Mouse (Mus musculus) limb, embryonic 15.5 days (tissue): Measurements from ENCODE around the gene Rrp36. TPM values are rescaled to one million over a fixed set of nuclear protein-coding genes. Genes with fewer than 3 reads are reported as not detected.
A peak's percentile ranks its signal among the peaks of the same experiment; 100 is the strongest.

Experiments
- ATAC-seq: fragments of 200-750 bp; cut with Nextera tagmentation; 2 replicates; pipeline ENCODE4 v1.8.0; 2017; ENCODE audit warnings: low read depth, moderate TSS enrichment; ENCODE audit not compliant: insufficient number of reproducible peaks, low FRiP score, low TSS enrichment
- H3K27ac ChIP-seq: fragments of 300-500 bp; sonication (generic); 2 replicates; pipeline ENCODE4 v1.5.1; 2015; ENCODE audit warnings: moderate library complexity, mild to moderate bottlenecking, inconsistent platforms
- H3K27me3 ChIP-seq: fragments of 300-500 bp; sonication (generic); 2 replicates; pipeline ENCODE4 v1.6.1; 2015; ENCODE audit warnings: inconsistent platforms
- H3K36me3 ChIP-seq: fragments of 300-500 bp; sonication (generic); 2 replicates; pipeline ENCODE4 v1.6.1; 2015; ENCODE audit warnings: inconsistent platforms
- H3K4me1 ChIP-seq: fragments of 300-500 bp; sonication (generic); 2 replicates; pipeline ENCODE4 v1.6.1; 2015; ENCODE audit warnings: inconsistent platforms
- H3K4me2 ChIP-seq: fragments of 300-500 bp; sonication (generic); 2 replicates; pipeline ENCODE4 v1.6.1; 2015; ENCODE audit warnings: mild to moderate bottlenecking, inconsistent platforms
- H3K4me3 ChIP-seq: fragments of 300-500 bp; sonication (generic); 2 replicates; pipeline ENCODE4 v1.5.1; 2015; ENCODE audit warnings: mild to moderate bottlenecking, inconsistent platforms
- H3K9ac ChIP-seq: fragments of 300-500 bp; sonication (generic); 2 replicates; pipeline ENCODE4 v1.6.1; 2015; ENCODE audit warnings: inconsistent platforms
- H3K9me3 ChIP-seq: fragments of 300-500 bp; sonication (generic); 2 replicates; pipeline ENCODE4 v1.6.1; 2016; ENCODE audit warnings: inconsistent platforms
- WGBS: fragments of 180-500 bp; shearing (Covaris S2); methylation state at CpG from one replicate; pipeline ENCODE4 v1.1.7; 2015; 5-methylcytosine and 5-hydroxymethylcytosine counted together
- polyA plus RNA-seq: library from polyadenylated mRNA; unstranded; fragments of >200 nt; fragmentation: Nextera tagmentation; extraction: Ambion mirVana; gene quantifications from 2 replicates; pipeline ENCODE4 v1.2.1, GENCODE M21; 2015

Rrp36 gene
- polyA plus RNA-seq, 1 experiment from 2014 or later, result 64.6 TPM

DNA sequence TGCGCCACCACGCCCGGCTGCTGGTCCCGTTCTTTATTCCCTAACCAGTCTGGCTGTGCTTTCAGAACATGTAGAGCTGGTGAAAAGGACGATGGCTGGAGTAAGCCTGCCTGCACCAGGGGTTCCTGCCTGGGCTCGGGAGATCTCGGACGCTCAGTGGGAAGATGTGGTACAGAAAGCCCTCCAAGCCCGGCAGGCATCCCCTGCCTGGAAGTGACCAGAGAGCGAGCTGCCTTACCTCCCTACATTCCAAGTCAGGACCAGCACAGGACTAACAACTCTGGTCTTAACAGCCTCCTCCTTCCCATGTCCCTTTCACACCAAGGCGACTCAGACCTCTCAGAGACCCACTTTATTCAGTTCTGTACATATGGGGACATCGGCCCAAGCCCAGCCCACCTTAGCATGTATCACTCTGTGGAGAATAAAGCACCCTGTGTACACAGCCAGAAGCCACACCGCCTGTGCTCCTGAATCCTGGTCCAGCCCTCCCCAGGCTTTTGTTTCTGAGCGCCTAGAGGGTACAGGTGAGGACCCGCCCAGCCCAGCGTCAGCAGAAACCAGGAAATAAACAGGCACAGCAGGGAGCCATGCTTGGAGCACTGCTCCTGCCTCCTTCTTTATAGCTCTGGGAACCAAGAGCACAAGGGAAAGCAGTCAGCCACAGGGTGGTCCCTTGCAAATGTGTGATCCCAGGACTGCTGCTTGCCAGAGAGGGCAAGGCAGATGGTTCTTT, 8.7 kb upstream of the Rrp36 start:
- Histone ChIP-seq H3K36me3 (peaks cover 56% of the 10 kb centered on the region), H3K27ac (no peak overlapping the region), H3K4me1 (peaks cover 24% of the 10 kb centered on the region), H3K27me3 (no peaks in the 10 kb centered on the region), H3K4me3 (no peak overlapping the region), H3K4me2 (no peak overlapping the region), H3K9ac (no peak overlapping the region), H3K9me3 (no peaks in the 10 kb centered on the region)
- no peak for ATAC-seq
- 82% methylated on average over 16 of the region's 16 CpGs for WGBS

- ATAC-seq, result no peak
- peaks cover 56% of the 10 kb centered on the region for H3K36me3 ChIP-seq
- peak overlapping the region; percentile 82 for H3K27ac ChIP-seq
- peak overlapping the region; percentile 65 for H3K4me2 ChIP-seq
- H3K9me3 ChIP-seq, result no peaks in the 10 kb centered on the region
- WGBS, result 20% methylated on average over 12 of the region's 12 CpGs
- H3K4me3 ChIP-seq, result peak overlapping the region; percentile 94
- peak overlapping the region; percentile 21 for H3K9ac ChIP-seq
- no peaks in the 10 kb centered on the region for H3K27me3 ChIP-seq
- peaks cover 24% of the 10 kb centered on the region for H3K4me1 ChIP-seq
These were observed 7.4 kb upstream of the Rrp36 start for GRCm38 (mm10) chr17:46681466-46682118.

- WGBS, result under 1% methylated on average over 49 of the region's 49 CpGs
- H3K4me3 ChIP-seq, result peak within 1 kb of the TSS; percentile 94
These were observed 6.7 kb upstream of the Rrp36 start, which contains the start of gene Klhdc3 for GRCm38 (mm10) chr17:46680760-46681373. TSS of gene Klhdc3 (minus strand) at chr17:46680914.

DNA sequence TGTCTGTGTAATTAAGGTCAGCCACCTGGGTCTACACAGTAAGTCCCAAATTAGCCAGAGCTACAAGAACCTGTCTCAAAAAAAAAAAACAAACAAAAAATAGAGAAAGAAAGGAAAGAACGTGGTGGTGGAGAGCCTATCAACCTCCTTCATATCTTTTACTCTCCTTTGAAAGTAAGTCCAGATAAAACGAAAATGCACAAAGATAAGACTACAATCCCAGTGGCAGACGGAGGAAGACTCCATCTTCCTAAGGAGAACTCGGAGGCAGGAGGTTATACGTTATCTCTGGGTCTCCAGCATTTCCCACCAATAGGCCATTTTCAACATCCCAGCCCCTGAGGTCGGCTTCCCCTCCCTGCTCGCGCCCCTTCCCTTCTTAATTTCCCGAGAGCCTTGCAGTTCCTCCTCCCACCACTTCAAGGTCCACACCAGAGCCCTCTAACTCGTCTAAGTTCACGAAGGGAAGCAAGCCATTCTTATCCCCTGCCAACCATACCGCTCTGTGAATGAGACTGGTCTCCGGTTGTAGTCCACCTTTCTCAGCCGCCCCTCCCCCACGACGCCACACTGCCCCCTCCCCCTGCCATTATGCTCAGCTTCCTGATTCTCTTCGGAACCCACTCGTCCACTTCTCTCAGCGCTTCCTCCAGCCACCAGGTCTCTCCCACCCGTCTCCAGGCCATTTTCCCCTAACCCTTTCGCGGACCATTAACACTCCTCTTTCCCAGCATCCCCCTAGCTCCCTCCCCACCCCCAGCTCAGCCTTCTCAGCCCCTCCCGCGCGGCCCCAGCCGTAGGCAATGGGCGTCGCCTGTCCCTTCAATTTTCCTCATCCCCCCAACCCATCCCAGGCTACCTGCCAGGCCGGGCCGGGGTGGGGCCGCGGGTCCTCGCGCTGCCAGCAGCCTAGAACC, 5.9 kb upstream of the Rrp36 start:
- peak overlapping the region; percentile 75 for H3K9ac ChIP-seq
- peak overlapping the region; percentile 94 for H3K27ac ChIP-seq
- peaks cover 56% of the 10 kb centered on the region for H3K36me3 ChIP-seq
- WGBS, result under 1% methylated on average over 34 of the region's 34 CpGs
- H3K27me3 ChIP-seq, result no peaks in the 10 kb centered on the region
- H3K4me1 ChIP-seq, result peaks cover 29% of the 10 kb centered on the region
- ATAC-seq, result peak; percentile 3; the same call in 1 of the 2 replicates
- no peaks in the 10 kb centered on the region for H3K9me3 ChIP-seq
- peak overlapping the region; percentile 65 for H3K4me2 ChIP-seq
- peak overlapping the region; percentile 94 for H3K4me3 ChIP-seq

More at GRCm38 (mm10) chr17:46680760-46681373, 6.7 kb upstream of the Rrp36 start, which contains the start of gene Klhdc3:
- Histone ChIP-seq H3K36me3 (peaks cover 56% of the 10 kb centered on the region), H3K27me3 (no peaks in the 10 kb centered on the region), H3K4me1 (peaks cover 24% of the 10 kb centered on the region), H3K4me2 (peak within 1 kb of the TSS; percentile 65), H3K9me3 (no peaks in the 10 kb centered on the region), H3K9ac (peak within 1 kb of the TSS; percentile 75), H3K27ac (peak within 1 kb of the TSS; percentile 94)
- ATAC-seq, result peak; percentile 98

- Histone ChIP-seq H3K4me3 (peak overlapping the region; percentile 94), H3K27me3 (no peaks in the 10 kb centered on the region), H3K9ac (no peak overlapping the region), H3K4me2 (peak overlapping the region; percentile 65), H3K4me1 (peaks cover 37% of the 10 kb centered on the region), H3K9me3 (no peaks in the 10 kb centered on the region), H3K36me3 (peaks cover 49% of the 10 kb centered on the region), H3K27ac (peak overlapping the region; percentile 22; the same call in 1 of the 2 replicates)
- 47% methylated on average over 9 of the region's 9 CpGs for WGBS
- ATAC-seq, result no peak
These were observed 4.8 kb upstream of the Rrp36 start for GRCm38 (mm10) chr17:46678911-46679310.

- Histone ChIP-seq H3K36me3 (peaks cover 44% of the 10 kb centered on the region), H3K4me2 (peak within 1 kb of the TSS; percentile 65), H3K9ac (no peak within 1 kb of the TSS; the same call in 1 of the 2 replicates), H3K4me1 (peaks cover 39% of the 10 kb centered on the region), H3K9me3 (no peaks in the 10 kb centered on the region), H3K27me3 (no peaks in the 10 kb centered on the region), H3K4me3 (peak within 1 kb of the TSS; percentile 94), H3K27ac (peak within 1 kb of the TSS; percentile 22; the same call in 1 of the 2 replicates)
- 86% methylated on average over 8 of the region's 9 CpGs for WGBS
- ATAC-seq, result no peak
These were observed 4.3 kb upstream of the Rrp36 start, which contains the start of gene Mea1 for GRCm38 (mm10) chr17:46678416-46678815. TSS of gene Mea1 (plus strand) at chr17:46678793.

- H3K27me3 ChIP-seq, result no peaks in the 10 kb centered on the region
- peaks cover 45% of the 10 kb centered on the region for H3K4me1 ChIP-seq
- peak overlapping the region; percentile 79 for H3K4me3 ChIP-seq
- peak overlapping the region; percentile 92 for H3K27ac ChIP-seq
- H3K36me3 ChIP-seq, result peaks cover 54% of the 10 kb centered on the region
- peak overlapping the region; percentile 72 for H3K4me2 ChIP-seq
- ATAC-seq, result peak; percentile 11; the same call in 1 of the 2 replicates
- 23% methylated on average over 15 of the region's 15 CpGs for WGBS
- H3K9me3 ChIP-seq, result no peaks in the 10 kb centered on the region
- H3K9ac ChIP-seq, result peak overlapping the region; percentile 33
These were observed 555 bp upstream of the Rrp36 start for GRCm38 (mm10) chr17:46674530-46675283.

- no peak for ATAC-seq
- peaks cover 60% of the 10 kb centered on the region for H3K36me3 ChIP-seq
- H3K27me3 ChIP-seq, result no peaks in the 10 kb centered on the region
- no peak overlapping the region for H3K4me2 ChIP-seq
- no peak overlapping the region for H3K27ac ChIP-seq
- 94% methylated on average over 10 of the region's 10 CpGs for WGBS
- peaks cover 23% of the 10 kb centered on the region for H3K4me1 ChIP-seq
- H3K9ac ChIP-seq, result no peak overlapping the region
- no peaks in the 10 kb centered on the region for H3K9me3 ChIP-seq
- no peak overlapping the region for H3K4me3 ChIP-seq
These were observed 4.2 kb downstream of the Rrp36 start for GRCm38 (mm10) chr17:46669911-46670310.

- Histone ChIP-seq H3K4me1 (peaks cover 7% of the 10 kb centered on the region; the same call in 1 of the 2 replicates), H3K9ac (no peak overlapping the region), H3K4me2 (no peak overlapping the region), H3K4me3 (no peak overlapping the region), H3K27me3 (no peaks in the 10 kb centered on the region), H3K9me3 (no peaks in the 10 kb centered on the region), H3K27ac (no peak overlapping the region), H3K36me3 (peaks cover 78% of the 10 kb centered on the region)
- WGBS, result 92% methylated on average over 16 of the region's 16 CpGs
- no peak for ATAC-seq
These were observed 6.4 kb downstream of the Rrp36 start for GRCm38 (mm10) chr17:46667712-46668111.

DNA sequence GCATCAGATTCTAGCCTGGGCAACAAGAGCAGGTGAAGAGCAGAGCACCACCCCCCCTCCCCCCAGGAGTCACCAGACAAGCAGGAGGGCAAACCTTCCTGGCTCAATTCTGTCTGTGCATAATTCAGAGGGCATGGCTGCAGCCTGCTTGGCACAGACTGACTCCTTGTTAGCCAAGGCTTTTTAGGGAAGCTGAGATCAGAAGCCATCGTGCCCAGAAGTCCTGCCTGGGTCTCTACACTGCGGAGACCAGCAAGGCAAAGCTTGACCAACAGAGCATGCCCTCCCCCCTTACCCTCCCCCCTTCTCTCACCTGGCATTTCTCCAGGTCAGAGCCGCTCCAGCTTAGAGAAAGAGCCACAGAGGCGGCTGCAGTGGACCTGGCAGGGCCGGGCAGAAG, 11.4 kb downstream of the Rrp36 start:
- no peaks in the 10 kb centered on the region for H3K4me1 ChIP-seq
- no peak overlapping the region for H3K4me3 ChIP-seq
- peaks cover 95% of the 10 kb centered on the region for H3K36me3 ChIP-seq
- WGBS, result 88% methylated on average over 5 of the region's 5 CpGs
- no peak for ATAC-seq
- H3K9ac ChIP-seq, result no peak overlapping the region
- no peak overlapping the region for H3K4me2 ChIP-seq
- no peak overlapping the region for H3K27ac ChIP-seq
- H3K27me3 ChIP-seq, result no peaks in the 10 kb centered on the region
- no peaks in the 10 kb centered on the region for H3K9me3 ChIP-seq
